13 mouse cellular contexts compared by ENCODE assay signal in the genomic region with DNA sequence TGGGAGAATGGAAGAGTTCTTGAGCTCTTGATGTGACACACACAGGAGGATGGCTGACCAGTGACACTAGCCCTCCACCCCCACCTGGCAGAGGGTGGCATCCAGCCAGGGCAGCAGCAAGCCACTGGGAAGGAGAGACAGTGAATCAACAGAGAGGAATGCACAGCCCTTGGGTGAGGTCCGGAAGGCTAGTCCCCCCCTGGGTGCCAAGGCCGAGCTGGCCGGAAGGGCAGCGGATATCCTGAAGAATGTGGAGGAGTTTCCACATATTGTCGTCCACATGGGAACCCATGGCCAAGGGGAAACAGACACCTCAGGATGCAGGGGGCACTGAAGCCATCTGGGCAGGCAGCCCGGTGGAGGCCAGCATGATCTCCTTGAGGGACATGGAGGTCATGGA. TPM values are rescaled to one million over a fixed set of nuclear protein-coding genes. Genes with fewer than 3 reads are reported as not detected.
DNase-seq lines count a peak whose midpoint lies in the region; ATAC-seq lines count a peak whose summit lies in the region.
"Had no signal": no experiment of that assay in that cellular context is flagged by ENCODE, and none has a peak within 500 bp of the region (broad histone marks: within the 10 kb centered on the region; RNA-seq: fewer than 3 reads in every experiment).

No protein-coding gene starts in this region.

- WGBS in midbrain, embryonic 10.5 days: 88% methylated on average over 6 of the region's 6 CpGs
- 85% methylated on average over 6 of the region's 6 CpGs for WGBS in midbrain, embryonic 15.5 days
- WGBS in kidney, embryonic 16.5 days: 54% methylated on average over 6 of the region's 6 CpGs
- WGBS in hindbrain, embryonic 11.5 days: 85% methylated on average over 6 of the region's 6 CpGs

- H3K27ac ChIP-seq in midbrain, embryonic 10.5 days (replicated peaks): peak overlapping the region; percentile 49
- H3K27ac ChIP-seq in midbrain, embryonic 15.5 days: no peak overlapping the region
- H3K27ac ChIP-seq in kidney, embryonic 16.5 days (ENCODE audit: low read length): peak overlapping the region; percentile 46; the same call in 1 of the 2 replicates
- H3K27ac ChIP-seq in hindbrain, embryonic 11.5 days (ENCODE audit: low read depth, low read length): no peak overlapping the region
- H3K27ac ChIP-seq: embryonic facial prominence, embryonic 15.5 days; heart, embryonic 13.5 days; limb, embryonic 13.5 days had no signal

- no peak for DNase-seq in midbrain, embryonic 10.5 days (ENCODE audit: low spot score)
- peak; percentile 47 to 75 for DNase-seq in heart, adult 18-20 months
- DNase-seq in lung, postnatal 4 days: peak; percentile 83 to 92
- DNase-seq in right cerebral cortex, adult 18-20 months: no peak
- DNase-seq in hindbrain, embryonic 11.5 days (ENCODE audit: low spot score): no peak
- DNase-seq in cerebellum, postnatal 14 days: no peak
- DNase-seq: right cerebral cortex, postnatal 14 days; thymus, postnatal 25 days had no signal

- H3K9ac ChIP-seq in midbrain, embryonic 15.5 days: no peak overlapping the region
- no peak overlapping the region for H3K9ac ChIP-seq in kidney, embryonic 16.5 days (replicated peaks; ENCODE audit: low read length)
- no peak overlapping the region for H3K9ac ChIP-seq in hindbrain, embryonic 11.5 days (ENCODE audit: low read depth, low read length)
- H3K9ac ChIP-seq: embryonic facial prominence, embryonic 15.5 days; heart, embryonic 13.5 days; limb, embryonic 13.5 days had no signal

- H3K4me3 ChIP-seq in midbrain, embryonic 10.5 days: no peak overlapping the region
- no peak overlapping the region for H3K4me3 ChIP-seq in midbrain, embryonic 15.5 days
- H3K4me3 ChIP-seq in kidney, embryonic 16.5 days (ENCODE audit: low read length): no peak overlapping the region
- H3K4me3 ChIP-seq in hindbrain, embryonic 11.5 days (ENCODE audit: low read depth, low read length): no peak overlapping the region
- H3K4me3 ChIP-seq: embryonic facial prominence, embryonic 15.5 days; heart, embryonic 13.5 days; limb, embryonic 13.5 days had no signal

- 0 out of 2 replicates have a peak, but pooled peaks cover 6% of the 10 kb centered on the region for H3K9me3 ChIP-seq in midbrain, embryonic 10.5 days (replicated peaks)
- H3K9me3 ChIP-seq in midbrain, embryonic 15.5 days: no peaks in the 10 kb centered on the region
- peaks cover 3% of the 10 kb centered on the region for H3K9me3 ChIP-seq in kidney, embryonic 16.5 days (ENCODE audit: low read length)
- no peaks in the 10 kb centered on the region for H3K9me3 ChIP-seq in hindbrain, embryonic 11.5 days (ENCODE audit: control insufficient read depth, low read length)
- H3K9me3 ChIP-seq: embryonic facial prominence, embryonic 15.5 days; heart, embryonic 13.5 days had no signal

- peaks cover 9% of the 10 kb centered on the region; the same call in 1 of the 2 replicates for H3K4me1 ChIP-seq in midbrain, embryonic 10.5 days
- no peaks in the 10 kb centered on the region for H3K4me1 ChIP-seq in midbrain, embryonic 15.5 days
- H3K4me1 ChIP-seq in kidney, embryonic 16.5 days (ENCODE audit: insufficient read depth, low read length): no peaks in the 10 kb centered on the region
- H3K4me1 ChIP-seq in hindbrain, embryonic 11.5 days (replicated peaks; ENCODE audit: control insufficient read depth, insufficient read depth, low read length): no peaks in the 10 kb centered on the region
- H3K4me1 ChIP-seq: embryonic facial prominence, embryonic 15.5 days; limb, embryonic 13.5 days had no signal

- H3K36me3 ChIP-seq in midbrain, embryonic 10.5 days: no peaks in the 10 kb centered on the region
- no peaks in the 10 kb centered on the region for H3K36me3 ChIP-seq in midbrain, embryonic 15.5 days (replicated peaks)
- H3K36me3 ChIP-seq in kidney, embryonic 16.5 days (ENCODE audit: insufficient read depth, low read length): no peaks in the 10 kb centered on the region
- no peaks in the 10 kb centered on the region for H3K36me3 ChIP-seq in hindbrain, embryonic 11.5 days (ENCODE audit: control insufficient read depth, insufficient read depth, low read length)
- H3K36me3 ChIP-seq: embryonic facial prominence, embryonic 15.5 days; heart, embryonic 13.5 days; limb, embryonic 13.5 days had no signal

- no peak for ATAC-seq in midbrain, embryonic 15.5 days (replicated peaks)
- ATAC-seq in kidney, embryonic 16.5 days (ENCODE audit: low FRiP score, low TSS enrichment): peak; percentile 50; the same call in 1 of the 2 replicates
- ATAC-seq in hindbrain, embryonic 11.5 days (ENCODE audit: low FRiP score): no peak

- H3K4me2 ChIP-seq in midbrain, embryonic 15.5 days: no peak overlapping the region
- H3K4me2 ChIP-seq in kidney, embryonic 16.5 days (replicated peaks; ENCODE audit: low read depth, low read length): no peak overlapping the region
- no peak overlapping the region for H3K4me2 ChIP-seq in hindbrain, embryonic 11.5 days (replicated peaks; ENCODE audit: low read depth, low read length)
- H3K4me2 ChIP-seq: embryonic facial prominence, embryonic 15.5 days; heart, embryonic 13.5 days; limb, embryonic 13.5 days had no signal

- no peaks in the 10 kb centered on the region for H3K27me3 ChIP-seq in midbrain, embryonic 10.5 days (ENCODE audit: low read depth, poor library complexity, severe bottlenecking)
- no peaks in the 10 kb centered on the region for H3K27me3 ChIP-seq in midbrain, embryonic 15.5 days (replicated peaks)
- no peaks in the 10 kb centered on the region for H3K27me3 ChIP-seq in kidney, embryonic 16.5 days (ENCODE audit: insufficient read depth, low read length)
- no peaks in the 10 kb centered on the region for H3K27me3 ChIP-seq in hindbrain, embryonic 11.5 days (ENCODE audit: control insufficient read depth, insufficient read depth, low read length)
- H3K27me3 ChIP-seq: embryonic facial prominence, embryonic 15.5 days; heart, embryonic 13.5 days; limb, embryonic 13.5 days had no signal

RNA-seq across cellular contexts. Expression of gene Nrarp, which starts 35.2 kb away (rescaled TPM):
- 65.8 and 74.1 TPM in 2 replicates for polyA plus RNA-seq in midbrain, embryonic 10.5 days (2016; fragmentation: Nextera tagmentation; extraction: Ambion mirVana)
- polyA plus RNA-seq in midbrain, embryonic 15.5 days (2015; fragmentation: Nextera tagmentation; extraction: Ambion mirVana): 15.3 and 18.1 TPM in 2 replicates
- 1 to 10 TPM; 6.9 to 8.3 TPM for total RNA-seq in heart, adult 18-20 months (2021)
- 18.4 and 18.8 TPM in 2 replicates for polyA plus RNA-seq in kidney, embryonic 16.5 days (2015; fragmentation: Nextera tagmentation; extraction: Ambion mirVana)
- polyA plus RNA-seq in hindbrain, embryonic 11.5 days (2014; fragmentation: Nextera tagmentation; extraction: Ambion mirVana): 44.6 and 60.5 TPM in 2 replicates

RNA-seq across cellular contexts. Expression of gene Noxa1, which starts 50.4 kb away (rescaled TPM):
- polyA plus RNA-seq in midbrain, embryonic 10.5 days (2016; fragmentation: Nextera tagmentation; extraction: Ambion mirVana): 0.09 TPM in 1 of 2 replicates, not detected in the other
- polyA plus RNA-seq in midbrain, embryonic 15.5 days (2015; fragmentation: Nextera tagmentation; extraction: Ambion mirVana): not detected in 2 replicates
- not detected for total RNA-seq in heart, adult 18-20 months (2021)
- 0.39 and 0.65 TPM in 2 replicates for polyA plus RNA-seq in kidney, embryonic 16.5 days (2015; fragmentation: Nextera tagmentation; extraction: Ambion mirVana)
- not detected in 2 replicates for polyA plus RNA-seq in hindbrain, embryonic 11.5 days (2014; fragmentation: Nextera tagmentation; extraction: Ambion mirVana)
- polyA plus RNA-seq: heart, embryonic 13.5 days had no signal

RNA-seq across cellular contexts. Expression of gene Tor4a, which starts 51.3 kb away (rescaled TPM):
- 1.3 and 1.9 TPM in 2 replicates for polyA plus RNA-seq in midbrain, embryonic 10.5 days (2016; fragmentation: Nextera tagmentation; extraction: Ambion mirVana)
- 1.9 and 2.0 TPM in 2 replicates for polyA plus RNA-seq in midbrain, embryonic 15.5 days (2015; fragmentation: Nextera tagmentation; extraction: Ambion mirVana)
- total RNA-seq in heart, adult 18-20 months (2021): 1 to 10 TPM; 4.0 to 4.6 TPM
- polyA plus RNA-seq in kidney, embryonic 16.5 days (2015; fragmentation: Nextera tagmentation; extraction: Ambion mirVana): 16.0 and 16.8 TPM in 2 replicates
- polyA plus RNA-seq in hindbrain, embryonic 11.5 days (2014; fragmentation: Nextera tagmentation; extraction: Ambion mirVana): 0.94 and 2.4 TPM in 2 replicates

Comparison
In these comparisons a context has a peak if more than half of its experiments do, and no peak if none do; other contexts are left out.
1. H3K27ac ChIP-seq: peak in midbrain, embryonic 10.5 days (single experiment) and kidney, embryonic 16.5 days (single experiment); none in midbrain, embryonic 15.5 days (single experiment) and hindbrain, embryonic 11.5 days (single experiment).
2. DNase-seq: peak in heart, adult 18-20 months (2 of 2) and lung, postnatal 4 days (2 of 2); none in midbrain, embryonic 10.5 days (single experiment), right cerebral cortex, adult 18-20 months (single experiment), hindbrain, embryonic 11.5 days (single experiment) and cerebellum, postnatal 14 days (0 of 2).